Mouse (Mus musculus): ENCODE results near the gene Ccdc92. TPM values are rescaled to one million over a fixed set of nuclear protein-coding genes. Genes with fewer than 3 reads are reported as not detected.
A peak's percentile ranks its signal among the peaks of the same experiment; 100 is the strongest.

Ccdc92 gene
- polyA plus RNA-seq, 1 experiment from 2014 or later: 4.3 TPM

GRCm38 (mm10) chr5:124891921-124892370 lies 29.7 kb upstream of the Ccdc92 start:
- no peak overlapping the region for H3K4me2 ChIP-seq (ENCODE audit: low read depth, low read length)
- H3K4me1 ChIP-seq (ENCODE audit: control insufficient read depth, insufficient read depth, low read length): peaks cover 5% of the 10 kb centered on the region; the same call in 1 of the 2 replicates
- ATAC-seq: peak; percentile 40; the same call in 1 of the 2 replicates
- 40% methylated on average over 3 of the region's 3 CpGs for WGBS
- no peaks in the 10 kb centered on the region for H3K9me3 ChIP-seq (ENCODE audit: control insufficient read depth, low read length)
- no peak overlapping the region for H3K4me3 ChIP-seq (ENCODE audit: low read length)
- H3K27ac ChIP-seq (ENCODE audit: low read length): no peak overlapping the region
- H3K9ac ChIP-seq (ENCODE audit: low read depth, low read length): no peak overlapping the region
- H3K27me3 ChIP-seq (replicated peaks; ENCODE audit: control insufficient read depth, insufficient read depth, low read length): no peaks in the 10 kb centered on the region
- no peaks in the 10 kb centered on the region for H3K36me3 ChIP-seq (ENCODE audit: control insufficient read depth, insufficient read depth, low read length)

GRCm38 (mm10) chr5:124888661-124889060 lies 26.4 kb upstream of the Ccdc92 start:
- H3K9me3 ChIP-seq (ENCODE audit: control insufficient read depth, low read length): no peaks in the 10 kb centered on the region
- no peak for ATAC-seq
- H3K27ac ChIP-seq (ENCODE audit: low read length): no peak overlapping the region
- H3K4me3 ChIP-seq (ENCODE audit: low read length): no peak overlapping the region
- no peak overlapping the region for H3K9ac ChIP-seq (ENCODE audit: low read depth, low read length)
- peaks cover 15% of the 10 kb centered on the region; the same call in 1 of the 2 replicates for H3K36me3 ChIP-seq (ENCODE audit: control insufficient read depth, insufficient read depth, low read length)
- H3K4me1 ChIP-seq (ENCODE audit: control insufficient read depth, insufficient read depth, low read length): peaks cover 5% of the 10 kb centered on the region; the same call in 1 of the 2 replicates
- WGBS: 97% methylated on average over 8 of the region's 8 CpGs
- H3K4me2 ChIP-seq (ENCODE audit: low read depth, low read length): no peak overlapping the region
- no peaks in the 10 kb centered on the region for H3K27me3 ChIP-seq (replicated peaks; ENCODE audit: control insufficient read depth, insufficient read depth, low read length)

- 88% methylated on average over 6 of the region's 6 CpGs for WGBS
- Histone ChIP-seq H3K9me3 (ENCODE audit: control insufficient read depth, low read length) (no peaks in the 10 kb centered on the region), H3K4me3 (ENCODE audit: low read length) (no peak overlapping the region), H3K36me3 (ENCODE audit: control insufficient read depth, insufficient read depth, low read length) (peaks cover 15% of the 10 kb centered on the region), H3K4me1 (ENCODE audit: control insufficient read depth, insufficient read depth, low read length) (no peaks in the 10 kb centered on the region), H3K27me3 (replicated peaks; ENCODE audit: control insufficient read depth, insufficient read depth, low read length) (no peaks in the 10 kb centered on the region), H3K27ac (ENCODE audit: low read length) (no peak overlapping the region), H3K4me2 (ENCODE audit: low read depth, low read length) (no peak overlapping the region), H3K9ac (ENCODE audit: low read depth, low read length) (no peak overlapping the region)
- ATAC-seq: no peak
Observed at GRCm38 (mm10) chr5:124883877-124884276, 21.7 kb upstream of the Ccdc92 start.

GRCm38 (mm10) chr5:124879801-124880200 lies 17.6 kb upstream of the Ccdc92 start:
- WGBS: 77% methylated on average over 6 of the region's 6 CpGs
- H3K36me3 ChIP-seq (ENCODE audit: control insufficient read depth, insufficient read depth, low read length): peaks cover 2% of the 10 kb centered on the region
- H3K4me2 ChIP-seq (ENCODE audit: low read depth, low read length): no peak overlapping the region
- no peaks in the 10 kb centered on the region for H3K9me3 ChIP-seq (ENCODE audit: control insufficient read depth, low read length)
- H3K27me3 ChIP-seq (replicated peaks; ENCODE audit: control insufficient read depth, insufficient read depth, low read length): no peaks in the 10 kb centered on the region
- no peak overlapping the region for H3K9ac ChIP-seq (ENCODE audit: low read depth, low read length)
- no peaks in the 10 kb centered on the region for H3K4me1 ChIP-seq (ENCODE audit: control insufficient read depth, insufficient read depth, low read length)
- no peak for ATAC-seq
- H3K4me3 ChIP-seq (ENCODE audit: low read length): no peak overlapping the region
- H3K27ac ChIP-seq (ENCODE audit: low read length): no peak overlapping the region

GRCm38 (mm10) chr5:124879251-124879650 lies 17.0 kb upstream of the Ccdc92 start:
- 83% methylated on average over 4 of the region's 4 CpGs for WGBS
- Histone ChIP-seq H3K4me2 (ENCODE audit: low read depth, low read length) (no peak overlapping the region), H3K36me3 (ENCODE audit: control insufficient read depth, insufficient read depth, low read length) (no peaks in the 10 kb centered on the region; the same call in 1 of the 2 replicates), H3K9ac (ENCODE audit: low read depth, low read length) (no peak overlapping the region), H3K27me3 (replicated peaks; ENCODE audit: control insufficient read depth, insufficient read depth, low read length) (no peaks in the 10 kb centered on the region), H3K4me3 (ENCODE audit: low read length) (no peak overlapping the region), H3K9me3 (ENCODE audit: control insufficient read depth, low read length) (no peaks in the 10 kb centered on the region), H3K4me1 (ENCODE audit: control insufficient read depth, insufficient read depth, low read length) (no peaks in the 10 kb centered on the region), H3K27ac (ENCODE audit: low read length) (no peak overlapping the region)
- ATAC-seq: no peak

GRCm38 (mm10) chr5:124873890-124874601 lies 11.8 kb upstream of the Ccdc92 start:
- Histone ChIP-seq H3K9ac (ENCODE audit: low read depth, low read length) (no peak overlapping the region), H3K27ac (ENCODE audit: low read length) (no peak overlapping the region), H3K4me1 (ENCODE audit: control insufficient read depth, insufficient read depth, low read length) (peaks cover 22% of the 10 kb centered on the region), H3K4me2 (ENCODE audit: low read depth, low read length) (no peak overlapping the region), H3K36me3 (ENCODE audit: control insufficient read depth, insufficient read depth, low read length) (no peaks in the 10 kb centered on the region; the same call in 1 of the 2 replicates), H3K4me3 (ENCODE audit: low read length) (no peak overlapping the region), H3K9me3 (ENCODE audit: control insufficient read depth, low read length) (no peaks in the 10 kb centered on the region), H3K27me3 (replicated peaks; ENCODE audit: control insufficient read depth, insufficient read depth, low read length) (no peaks in the 10 kb centered on the region)
- no peak for ATAC-seq
- WGBS: 80% methylated on average over 6 of the region's 6 CpGs

GRCm38 (mm10) chr5:124873096-124873495 lies 10.9 kb upstream of the Ccdc92 start:
- H3K9me3 ChIP-seq (ENCODE audit: control insufficient read depth, low read length): no peaks in the 10 kb centered on the region
- H3K27me3 ChIP-seq (replicated peaks; ENCODE audit: control insufficient read depth, insufficient read depth, low read length): no peaks in the 10 kb centered on the region
- no peak overlapping the region for H3K9ac ChIP-seq (ENCODE audit: low read depth, low read length)
- H3K4me2 ChIP-seq (ENCODE audit: low read depth, low read length): no peak overlapping the region
- peaks cover 22% of the 10 kb centered on the region for H3K4me1 ChIP-seq (ENCODE audit: control insufficient read depth, insufficient read depth, low read length)
- ATAC-seq: no peak
- no peak overlapping the region for H3K4me3 ChIP-seq (ENCODE audit: low read length)
- H3K36me3 ChIP-seq (ENCODE audit: control insufficient read depth, insufficient read depth, low read length): no peaks in the 10 kb centered on the region
- 80% methylated on average over 3 of the region's 3 CpGs for WGBS
- H3K27ac ChIP-seq (ENCODE audit: low read length): no peak overlapping the region

- Histone ChIP-seq H3K4me1 (ENCODE audit: control insufficient read depth, insufficient read depth, low read length) (peaks cover 22% of the 10 kb centered on the region), H3K4me2 (ENCODE audit: low read depth, low read length) (no peak overlapping the region), H3K9ac (ENCODE audit: low read depth, low read length) (no peak overlapping the region), H3K4me3 (ENCODE audit: low read length) (no peak overlapping the region), H3K9me3 (ENCODE audit: control insufficient read depth, low read length) (no peaks in the 10 kb centered on the region), H3K27ac (ENCODE audit: low read length) (peak overlapping the region; percentile 34; the same call in 1 of the 2 replicates), H3K36me3 (ENCODE audit: control insufficient read depth, insufficient read depth, low read length) (no peaks in the 10 kb centered on the region), H3K27me3 (replicated peaks; ENCODE audit: control insufficient read depth, insufficient read depth, low read length) (no peaks in the 10 kb centered on the region)
- ATAC-seq: no peak
- WGBS: 41% methylated on average over 2 of the region's 2 CpGs
Observed at GRCm38 (mm10) chr5:124872033-124872432, 9.8 kb upstream of the Ccdc92 start.

- Histone ChIP-seq H3K9me3 (ENCODE audit: control insufficient read depth, low read length) (no peaks in the 10 kb centered on the region), H3K4me2 (ENCODE audit: low read depth, low read length) (no peak overlapping the region), H3K9ac (ENCODE audit: low read depth, low read length) (no peak overlapping the region), H3K4me1 (ENCODE audit: control insufficient read depth, insufficient read depth, low read length) (peaks cover 26% of the 10 kb centered on the region), H3K36me3 (ENCODE audit: control insufficient read depth, insufficient read depth, low read length) (no peaks in the 10 kb centered on the region), H3K27ac (ENCODE audit: low read length) (no peak overlapping the region), H3K4me3 (ENCODE audit: low read length) (no peak overlapping the region), H3K27me3 (replicated peaks; ENCODE audit: control insufficient read depth, insufficient read depth, low read length) (no peaks in the 10 kb centered on the region)
- 34% methylated on average over 4 of the region's 4 CpGs for WGBS
- no peak for ATAC-seq
Observed at GRCm38 (mm10) chr5:124868981-124869380, 6.8 kb upstream of the Ccdc92 start.

Data from intestine, embryonic 16.5 days (tissue).